17 mouse cellular contexts compared by ENCODE assay signal in genomic region chr1:19207611-19208010, GRCm38 (mm10). TPM values are rescaled to one million over a fixed set of nuclear protein-coding genes. Genes with fewer than 3 reads are reported as not detected.
DNase-seq lines count a peak whose midpoint lies in the region; ATAC-seq and TF ChIP-seq lines count a peak whose summit lies in the region.
"Had no signal": no experiment of that assay in that cellular context is flagged by ENCODE, and none has a peak within 500 bp of the region (broad histone marks: within the 10 kb centered on the region; RNA-seq: fewer than 3 reads in every experiment).

No protein-coding gene starts in this region.

- H3K9me3 ChIP-seq in forebrain, embryonic 10.5 days = no peaks in the 10 kb centered on the region
- H3K9me3 ChIP-seq in forebrain, postnatal 0 days (ENCODE audit: low read length) = no peaks in the 10 kb centered on the region
- H3K9me3 ChIP-seq in limb, embryonic 12.5 days = no peaks in the 10 kb centered on the region
- no peaks in the 10 kb centered on the region for H3K9me3 ChIP-seq in limb, embryonic 10.5 days (replicated peaks)
- H3K9me3 ChIP-seq in limb, embryonic 13.5 days = no peaks in the 10 kb centered on the region
- H3K9me3 ChIP-seq in neural tube, embryonic 13.5 days = no peaks in the 10 kb centered on the region

- no peak for DNase-seq in forebrain, embryonic 10.5 days (ENCODE audit: extremely low spot score, low spot score)
- no peak for DNase-seq in forebrain, postnatal 0 days
- no peak for DNase-seq in limb, embryonic 10.5 days (ENCODE audit: low spot score)
- DNase-seq in thymus, postnatal 25 days = no peak
- DNase-seq in spleen, adult 18-20 months = no peak
- DNase-seq: cerebellum, postnatal 25 days; heart, adult 18-20 months; kidney, postnatal 36 days; lung, adult 2 months; lung, postnatal 4 days had no signal

- no peak for TF ChIP-seq CTCF in forebrain, postnatal 0 days (IDR thresholded peaks at IDR 0.05; ENCODE audit: low read depth)

- H3K4me1 ChIP-seq in forebrain, embryonic 10.5 days = peaks cover 18% of the 10 kb centered on the region
- H3K4me1 ChIP-seq in forebrain, postnatal 0 days (ENCODE audit: insufficient read depth) = no peaks in the 10 kb centered on the region
- no peaks in the 10 kb centered on the region for H3K4me1 ChIP-seq in limb, embryonic 12.5 days (replicated peaks)
- peaks cover 3% of the 10 kb centered on the region; the same call in 1 of the 2 replicates for H3K4me1 ChIP-seq in limb, embryonic 10.5 days
- no peaks in the 10 kb centered on the region for H3K4me1 ChIP-seq in limb, embryonic 13.5 days
- H3K4me1 ChIP-seq in neural tube, embryonic 13.5 days (replicated peaks) = peaks cover 9% of the 10 kb centered on the region

- no peak overlapping the region for H3K4me2 ChIP-seq in forebrain, postnatal 0 days (ENCODE audit: low read depth)
- 0 out of 2 replicates have a peak overlapping the region, but pooled peaks have one; percentile 17 for H3K4me2 ChIP-seq in limb, embryonic 12.5 days
- peak overlapping the region; percentile 38 for H3K4me2 ChIP-seq in limb, embryonic 13.5 days (replicated peaks)
- H3K4me2 ChIP-seq in neural tube, embryonic 13.5 days = peak overlapping the region; percentile 22

- no peak for ATAC-seq in forebrain, postnatal 0 days
- no peak for ATAC-seq in limb, embryonic 12.5 days (ENCODE audit: insufficient number of reproducible peaks, insufficient read depth, low FRiP score, low TSS enrichment, low read depth)
- ATAC-seq in limb, embryonic 13.5 days (ENCODE audit: low FRiP score, low read depth) = no peak
- ATAC-seq in neural tube, embryonic 13.5 days (ENCODE audit: low read depth) = no peak
- ATAC-seq: forebrain, embryonic 16.5 days had no signal

- H3K27ac ChIP-seq in forebrain, embryonic 10.5 days = peak overlapping the region; percentile 72; the same call in 1 of the 2 replicates
- no peak overlapping the region for H3K27ac ChIP-seq in forebrain, postnatal 0 days (ENCODE audit: low read depth, low read length)
- no peak overlapping the region for H3K27ac ChIP-seq in limb, embryonic 12.5 days
- no peak overlapping the region for H3K27ac ChIP-seq in limb, embryonic 10.5 days
- H3K27ac ChIP-seq in limb, embryonic 13.5 days = no peak overlapping the region; the same call in 1 of the 2 replicates
- no peak overlapping the region for H3K27ac ChIP-seq in neural tube, embryonic 13.5 days (replicated peaks)

- no peak overlapping the region for H3K9ac ChIP-seq in forebrain, postnatal 0 days
- no peak overlapping the region for H3K9ac ChIP-seq in limb, embryonic 12.5 days (replicated peaks)
- H3K9ac ChIP-seq in limb, embryonic 13.5 days = no peak overlapping the region
- no peak overlapping the region for H3K9ac ChIP-seq in neural tube, embryonic 13.5 days

- H3K36me3 ChIP-seq in forebrain, embryonic 10.5 days (replicated peaks) = no peaks in the 10 kb centered on the region
- H3K36me3 ChIP-seq in forebrain, postnatal 0 days (ENCODE audit: insufficient read depth) = no peaks in the 10 kb centered on the region
- no peaks in the 10 kb centered on the region for H3K36me3 ChIP-seq in limb, embryonic 12.5 days
- no peaks in the 10 kb centered on the region for H3K36me3 ChIP-seq in limb, embryonic 10.5 days
- H3K36me3 ChIP-seq in limb, embryonic 13.5 days = no peaks in the 10 kb centered on the region
- no peaks in the 10 kb centered on the region for H3K36me3 ChIP-seq in neural tube, embryonic 13.5 days

- peaks cover 90% of the 10 kb centered on the region for H3K27me3 ChIP-seq in forebrain, embryonic 10.5 days (ENCODE audit: poor library complexity, severe bottlenecking)
- H3K27me3 ChIP-seq in forebrain, postnatal 0 days (ENCODE audit: insufficient read depth, low read length) = peaks cover 47% of the 10 kb centered on the region
- H3K27me3 ChIP-seq in limb, embryonic 12.5 days = peaks cover 45% of the 10 kb centered on the region
- H3K27me3 ChIP-seq in limb, embryonic 10.5 days (ENCODE audit: low read depth, poor library complexity, severe bottlenecking) = peaks cover 66% of the 10 kb centered on the region
- peaks cover 34% of the 10 kb centered on the region for H3K27me3 ChIP-seq in limb, embryonic 13.5 days
- peaks cover 40% of the 10 kb centered on the region for H3K27me3 ChIP-seq in neural tube, embryonic 13.5 days
- H3K27me3 ChIP-seq: CH12.LX had no signal

- peak overlapping the region; percentile 10; the same call in 1 of the 2 replicates for H3K4me3 ChIP-seq in forebrain, embryonic 10.5 days
- H3K4me3 ChIP-seq in forebrain, postnatal 0 days (ENCODE audit: low read depth, low read length) = no peak overlapping the region
- H3K4me3 ChIP-seq in limb, embryonic 12.5 days (replicated peaks) = no peak overlapping the region
- no peak overlapping the region for H3K4me3 ChIP-seq in limb, embryonic 10.5 days
- H3K4me3 ChIP-seq in limb, embryonic 13.5 days = peak overlapping the region; percentile 16; the same call in 1 of the 2 replicates
- H3K4me3 ChIP-seq in neural tube, embryonic 13.5 days = no peak overlapping the region
- H3K4me3 ChIP-seq: erythroblast, embryonic 14.5 days had no signal

- under 1% methylated on average over 4 of the region's 4 CpGs for WGBS in forebrain, embryonic 10.5 days
- WGBS in forebrain, postnatal 0 days = 3% methylated on average over 4 of the region's 4 CpGs
- WGBS in limb, embryonic 12.5 days = 0% methylated on average over 4 of the region's 4 CpGs
- 4% methylated on average over 4 of the region's 4 CpGs for WGBS in limb, embryonic 10.5 days
- WGBS in limb, embryonic 13.5 days = 8% methylated on average over 4 of the region's 4 CpGs
- 5% methylated on average over 4 of the region's 4 CpGs for WGBS in neural tube, embryonic 13.5 days

RNA-seq across cellular contexts. Expression of gene Tfap2b, which starts 1.1 kb away (rescaled TPM):
- 29.8 and 32.2 TPM in 2 replicates for polyA plus RNA-seq in forebrain, embryonic 10.5 days (2016; fragmentation: Nextera tagmentation; extraction: Ambion mirVana)
- 1.0 and 1.6 TPM in 2 replicates for total RNA-seq in forebrain, postnatal 0 days (2014; rRNA removed)
- polyA plus RNA-seq in forebrain, postnatal 0 days (2015; fragmentation: Nextera tagmentation; extraction: Ambion mirVana) = 1.5 and 1.8 TPM in 2 replicates
- 49.9 and 52.6 TPM in 2 replicates for polyA plus RNA-seq in limb, embryonic 12.5 days (2016; fragmentation: Nextera tagmentation; extraction: Ambion mirVana)
- polyA plus RNA-seq in limb, embryonic 10.5 days (2016; fragmentation: Nextera tagmentation; extraction: Ambion mirVana) = 6.7 and 19.7 TPM in 2 replicates
- polyA plus RNA-seq in limb, embryonic 13.5 days (2015; fragmentation: Nextera tagmentation; extraction: Ambion mirVana) = 57.2 and 66.0 TPM in 2 replicates
- 75.0 and 76.0 TPM in 2 replicates for polyA plus RNA-seq in neural tube, embryonic 13.5 days (2015; fragmentation: Nextera tagmentation; extraction: Ambion mirVana)
- total RNA-seq: CH12.LX; gastrocnemius, adult 8-10 months; heart, adult 18-20 months had no signal
- polyA plus RNA-seq: erythroblast, embryonic 14.5 days; lung, adult 2 months had no signal

Comparison
In these comparisons a context has a peak if more than half of its experiments do, and no peak if none do; other contexts are left out.
1. H3K4me3 ChIP-seq: peak in forebrain, embryonic 10.5 days (single experiment) and limb, embryonic 13.5 days (single experiment); none in forebrain, postnatal 0 days (single experiment), limb, embryonic 12.5 days (single experiment), limb, embryonic 10.5 days (single experiment) and neural tube, embryonic 13.5 days (single experiment).